Mouse (Mus musculus) thymus, adult 2 months (tissue): ENCODE data around the gene Ssxb10.
A peak's percentile ranks its signal among the peaks of the same experiment; 100 is the strongest.
"Not testable (repeated sequence)": the region's sequence is repeated elsewhere in the genome, so short reads cannot be mapped to it uniquely, and the experiment has no call there.

Source experiments
- CTCF ChIP-seq: fragments of 200-500 bp; IDR thresholded peaks from 2 replicates; pipeline ENCODE4 v1.5.1; 2012; ENCODE audit warnings: mild to moderate bottlenecking, control low read depth, low read length, moderate library complexity, borderline replicate concordance; ENCODE audit not compliant: control insufficient read depth, poor library complexity, insufficient read depth; ENCODE audit errors: extremely low read depth
- POLR2A ChIP-seq: fragments of 200-500 bp; IDR thresholded peaks from 2 replicates; pipeline ENCODE4 v1.6.1; 2012; ENCODE audit warnings: mild to moderate bottlenecking, low read length, control low read depth, moderate library complexity; ENCODE audit not compliant: control insufficient read depth, poor library complexity, insufficient read depth; ENCODE audit errors: extremely low read depth

DNA sequence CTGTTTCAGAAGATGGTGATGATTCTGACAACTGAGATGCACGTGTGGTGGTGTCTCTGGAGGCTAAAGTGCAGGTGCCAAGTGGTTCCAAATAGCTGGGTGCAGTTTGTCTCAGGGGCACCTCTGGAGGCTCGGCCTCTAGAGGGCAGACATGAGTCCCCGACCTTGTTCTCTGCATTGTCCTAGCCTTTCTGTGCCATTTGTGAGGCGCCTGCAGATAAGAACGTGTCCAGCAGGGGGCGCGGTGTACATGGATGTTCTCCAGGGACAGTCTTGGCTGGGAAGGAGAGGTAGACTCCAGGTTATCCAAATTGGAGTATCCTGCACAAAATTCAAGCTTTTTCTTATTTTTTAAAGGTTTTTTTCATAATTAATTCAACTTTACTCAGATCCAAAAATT, 12.3 kb upstream of the Ssxb10 start:
- not testable (repeated sequence) for TF ChIP-seq POLR2A
- peak; percentile 54; the same call in 1 of the 2 replicates for TF ChIP-seq CTCF
